Mouse (Mus musculus): ENCODE data around the gene Klhl40. TPM values are rescaled to one million over a fixed set of nuclear protein-coding genes. Genes with fewer than 3 reads are reported as not detected.

The Klhl40 gene
- polyA plus RNA-seq (2012; rRNA removed), result 0.19 TPM in 1 of 2 replicates, not detected in the other

DNA sequence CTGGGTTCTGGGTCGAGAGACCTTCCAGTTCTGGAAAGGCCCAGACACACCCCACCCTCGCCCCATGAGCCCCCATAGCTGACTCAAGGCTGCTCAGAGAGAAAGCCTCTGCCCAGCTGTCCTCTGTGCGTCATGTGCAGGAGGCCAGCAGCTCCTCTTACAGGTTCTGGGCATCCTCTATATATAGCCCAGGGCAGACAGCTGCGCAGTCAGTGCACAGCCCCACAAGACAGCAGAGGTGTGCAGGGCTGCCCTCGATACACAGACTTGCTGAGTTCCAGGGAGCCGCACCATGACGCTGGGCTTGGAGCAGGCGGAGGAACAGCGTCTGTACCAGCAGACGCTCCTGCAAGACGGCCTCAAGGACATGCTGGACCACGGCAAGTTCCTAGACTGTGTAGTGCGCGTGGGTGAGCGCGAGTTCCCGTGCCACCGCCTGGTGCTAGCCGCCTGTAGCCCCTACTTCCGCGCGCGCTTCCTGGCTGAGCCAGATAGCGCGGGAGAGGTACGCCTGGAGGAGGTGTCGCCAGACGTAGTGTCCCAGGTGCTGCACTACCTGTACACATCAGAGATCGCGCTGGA lies at the start of gene Klhl40:
Klhl40 (plus strand) TSS at position 124 of the 582 bp plus-strand sequence.

DNA sequence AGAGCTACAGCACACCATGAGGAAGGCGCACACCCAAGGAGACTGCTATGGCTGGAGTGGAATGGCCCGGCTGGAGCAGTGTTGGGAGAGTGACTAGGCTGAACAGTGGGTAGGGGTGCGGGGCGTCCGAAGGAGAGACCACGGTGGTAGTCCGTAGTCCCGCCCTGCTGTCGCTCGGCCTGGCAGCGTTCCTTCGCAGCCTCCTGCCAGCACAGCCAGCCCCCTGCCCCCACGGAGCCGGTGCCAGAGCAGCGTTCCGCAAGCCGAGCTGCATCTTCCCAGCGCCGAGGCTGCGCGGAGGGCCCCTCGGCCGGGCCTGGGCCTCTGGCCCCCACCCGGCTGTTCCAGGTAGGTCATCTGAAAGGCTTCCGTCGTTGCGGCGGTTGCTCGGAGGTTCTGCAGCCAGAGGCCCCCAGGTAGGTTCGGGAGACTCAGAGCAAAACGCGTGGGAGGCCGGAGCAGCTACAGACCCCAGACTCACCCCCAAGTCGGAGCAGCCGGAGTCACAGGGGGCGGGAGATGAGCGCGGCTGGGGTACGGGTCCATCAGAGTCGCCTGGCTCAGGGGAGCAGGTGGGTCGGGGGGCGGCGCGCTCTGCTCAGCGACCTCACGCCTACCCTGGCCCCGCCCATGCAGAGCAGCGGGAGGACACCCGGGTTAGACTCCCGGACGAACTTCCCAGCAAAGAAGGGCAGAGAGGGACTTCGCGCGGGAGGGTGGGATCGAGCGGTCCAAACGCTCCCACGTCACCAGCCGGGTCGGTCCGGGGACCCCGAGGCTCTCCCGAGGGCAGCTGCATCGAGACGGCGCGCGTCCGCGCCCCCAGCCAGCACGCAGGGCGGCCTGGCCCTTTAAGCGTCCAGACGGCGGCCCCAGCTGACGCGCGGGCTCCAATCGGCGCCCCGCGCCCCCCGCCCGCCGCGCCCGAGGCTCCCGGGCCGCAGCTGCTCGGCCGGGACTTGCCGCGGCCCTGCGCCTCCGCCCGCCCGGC lies 18.0 kb upstream of the Klhl40 start, which contains the start of gene Zfp651:
Zfp651 (plus strand) TSS at position 240 of the 991 bp plus-strand sequence.

DNA sequence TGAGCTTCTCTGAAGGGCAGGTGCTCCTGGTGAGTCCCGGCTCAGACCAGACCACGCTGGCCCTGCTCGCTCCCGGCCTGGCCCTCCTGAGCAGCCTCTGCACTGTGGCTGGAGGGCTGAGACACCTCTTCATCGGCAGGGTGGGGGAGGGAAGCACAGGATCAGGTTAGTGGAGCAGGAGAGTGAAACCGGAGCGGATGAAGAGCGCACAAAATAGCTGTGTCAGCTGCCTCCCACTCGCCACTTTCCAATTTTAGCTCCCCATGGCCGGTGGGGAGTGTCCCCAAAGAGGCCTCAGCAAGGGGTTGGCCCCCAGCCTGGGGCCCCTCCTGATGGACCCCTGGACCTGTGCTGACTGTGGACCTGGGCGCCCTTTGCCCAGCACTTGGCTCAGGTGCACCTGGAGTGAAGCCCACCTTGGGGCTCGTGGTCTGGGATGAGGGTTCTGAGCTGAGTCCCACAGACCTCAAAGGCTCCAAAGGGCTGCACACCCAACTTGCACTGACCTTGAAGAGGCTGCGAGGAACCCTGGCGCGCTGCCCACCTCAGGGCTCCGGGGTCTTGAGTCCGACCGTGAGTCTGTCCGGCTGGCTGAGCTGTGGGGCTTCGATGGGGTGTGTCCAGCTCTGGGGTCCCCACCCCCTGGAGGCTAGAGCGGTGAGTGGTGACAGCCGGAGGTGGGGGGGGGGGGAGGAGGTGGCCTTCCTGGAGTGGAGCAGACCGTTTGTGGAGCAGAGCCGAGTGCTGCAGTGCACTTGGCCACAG lies 14.5 kb downstream of the Klhl40 start, which contains the start of gene Hhatl:
Hhatl (minus strand) TSS at position 751 of the 765 bp plus-strand sequence.

Other genes starting within 250 kb of the Klhl40 start
- 0.05 TPM in 1 of 2 replicates, not detected in the other for gene Lyzl4, start 135.5 kb upstream of the Klhl40 start, polyA plus RNA-seq (2012; rRNA removed)
- 0.17 and 0.18 TPM in 2 replicates for gene Vipr1, start 134.9 kb upstream of the Klhl40 start, polyA plus RNA-seq (2012; rRNA removed)
- gene Sec22c, start 72.1 kb upstream of the Klhl40 start, polyA plus RNA-seq (2012; rRNA removed), result 1.5 and 2.2 TPM in 2 replicates
- gene Ss18l2, start 67.3 kb upstream of the Klhl40 start, polyA plus RNA-seq (2012; rRNA removed), result 24.9 and 27.6 TPM in 2 replicates
- 37.1 and 44.9 TPM in 2 replicates for gene Nktr, start 58.4 kb upstream of the Klhl40 start, polyA plus RNA-seq (2012; rRNA removed)
- gene Zfp651, start 18.3 kb upstream of the Klhl40 start, polyA plus RNA-seq (2012; rRNA removed), result 1.9 TPM in 2 replicates
- gene Hhatl, start 14.9 kb downstream of the Klhl40 start, polyA plus RNA-seq (2012; rRNA removed), result 0.01 and 0.07 TPM in 2 replicates
- gene Ccdc13, start 61.9 kb downstream of the Klhl40 start, polyA plus RNA-seq (2012; rRNA removed), result not detected in 2 replicates
- gene Higd1a, start 80.8 kb downstream of the Klhl40 start, polyA plus RNA-seq (2012; rRNA removed), result 24.5 and 25.4 TPM in 2 replicates
- 0.15 and 0.26 TPM in 2 replicates for gene Ackr2, start 120.7 kb downstream of the Klhl40 start, polyA plus RNA-seq (2012; rRNA removed)
- 0.49 and 0.73 TPM in 2 replicates for gene Cyp8b1, start 138.7 kb downstream of the Klhl40 start, polyA plus RNA-seq (2012; rRNA removed)
- 0.10 and 0.12 TPM in 2 replicates for gene Fam198a, start 173.4 kb downstream of the Klhl40 start, polyA plus RNA-seq (2012; rRNA removed)
- gene Pomgnt2, start 219.5 kb downstream of the Klhl40 start, polyA plus RNA-seq (2012; rRNA removed), result 1.8 and 2.1 TPM in 2 replicates

Data from liver, embryonic 14 days (tissue).